Mouse (Mus musculus): ENCODE measurements around the gene Car4. TPM values are rescaled to one million over a fixed set of nuclear protein-coding genes. Genes with fewer than 3 reads are reported as not detected.

Car4 gene
- polyA plus RNA-seq, 1 experiment from 2014 or later = 13.0 TPM

GRCm38 (mm10) chr11:84948114-84948513 lies 9.5 kb upstream of the Car4 start:
- 53% methylated on average over 3 of the region's 3 CpGs for WGBS
- ATAC-seq (replicated peaks; ENCODE audit: low FRiP score) (no peak), DNase-seq (ENCODE audit: low spot score) (no peak)
- Histone ChIP-seq H3K27ac (ENCODE audit: low read depth, low read length) (no peak overlapping the region), H3K9me3 (ENCODE audit: control insufficient read depth, low read length) (no peaks in the 10 kb centered on the region), H3K9ac (ENCODE audit: low read depth, low read length) (no peak overlapping the region), H3K4me3 (ENCODE audit: low read depth, low read length) (no peak overlapping the region), H3K4me1 (replicated peaks; ENCODE audit: control insufficient read depth, insufficient read depth, low read length) (no peaks in the 10 kb centered on the region; the same call in 1 of the 2 replicates), H3K36me3 (ENCODE audit: control insufficient read depth, insufficient read depth, low read length) (no peaks in the 10 kb centered on the region), H3K4me2 (no peak overlapping the region), H3K27me3 (replicated peaks; ENCODE audit: control insufficient read depth, insufficient read depth, low read length) (peaks cover 24% of the 10 kb centered on the region)

- no peak overlapping the region for H3K4me2 ChIP-seq
- no peak overlapping the region for H3K9ac ChIP-seq (ENCODE audit: low read depth, low read length)
- H3K9me3 ChIP-seq (ENCODE audit: control insufficient read depth, low read length) = no peaks in the 10 kb centered on the region
- no peak overlapping the region for H3K4me3 ChIP-seq (ENCODE audit: low read depth, low read length)
- H3K27ac ChIP-seq (ENCODE audit: low read depth, low read length) = no peak overlapping the region
- ATAC-seq (replicated peaks; ENCODE audit: low FRiP score) (no peak), DNase-seq (ENCODE audit: low spot score) (no peak)
- H3K4me1 ChIP-seq (replicated peaks; ENCODE audit: control insufficient read depth, insufficient read depth, low read length) = no peaks in the 10 kb centered on the region; the same call in 1 of the 2 replicates
- H3K36me3 ChIP-seq (ENCODE audit: control insufficient read depth, insufficient read depth, low read length) = no peaks in the 10 kb centered on the region
- 41% methylated on average over 3 of the region's 3 CpGs for WGBS
- H3K27me3 ChIP-seq (replicated peaks; ENCODE audit: control insufficient read depth, insufficient read depth, low read length) = peaks cover 21% of the 10 kb centered on the region
Observed at GRCm38 (mm10) chr11:84948526-84948925, 9.1 kb upstream of the Car4 start.

- peaks cover 20% of the 10 kb centered on the region for H3K27me3 ChIP-seq (replicated peaks; ENCODE audit: control insufficient read depth, insufficient read depth, low read length)
- 47% methylated on average over 2 of the region's 2 CpGs for WGBS
- no peak overlapping the region for H3K4me2 ChIP-seq
- ATAC-seq (replicated peaks; ENCODE audit: low FRiP score) = no peak
- H3K9ac ChIP-seq (ENCODE audit: low read depth, low read length) = no peak overlapping the region
- H3K36me3 ChIP-seq (ENCODE audit: control insufficient read depth, insufficient read depth, low read length) = no peaks in the 10 kb centered on the region
- H3K27ac ChIP-seq (ENCODE audit: low read depth, low read length) = no peak overlapping the region
- DNase-seq (ENCODE audit: low spot score) = no peak
- H3K4me3 ChIP-seq (ENCODE audit: low read depth, low read length) = no peak overlapping the region
- H3K9me3 ChIP-seq (ENCODE audit: control insufficient read depth, low read length) = no peaks in the 10 kb centered on the region
- peaks cover under 1% of the 10 kb centered on the region; the same call in 1 of the 2 replicates for H3K4me1 ChIP-seq (replicated peaks; ENCODE audit: control insufficient read depth, insufficient read depth, low read length)
Observed at GRCm38 (mm10) chr11:84952611-84953010, 5.0 kb upstream of the Car4 start.

GRCm38 (mm10) chr11:84956400-84956799 lies 1.2 kb upstream of the Car4 start:
- H3K4me3 ChIP-seq (ENCODE audit: low read depth, low read length) = no peak overlapping the region
- H3K4me2 ChIP-seq = no peak overlapping the region
- no peak for DNase-seq (ENCODE audit: low spot score)
- peaks cover 8% of the 10 kb centered on the region for H3K4me1 ChIP-seq (replicated peaks; ENCODE audit: control insufficient read depth, insufficient read depth, low read length)
- H3K27ac ChIP-seq (ENCODE audit: low read depth, low read length) = no peak overlapping the region
- WGBS = 26% methylated on average over 5 of the region's 5 CpGs
- H3K9ac ChIP-seq (ENCODE audit: low read depth, low read length) = no peak overlapping the region
- ATAC-seq (replicated peaks; ENCODE audit: low FRiP score) = no peak
- peaks cover 49% of the 10 kb centered on the region for H3K27me3 ChIP-seq (replicated peaks; ENCODE audit: control insufficient read depth, insufficient read depth, low read length)
- H3K9me3 ChIP-seq (ENCODE audit: control insufficient read depth, low read length) = no peaks in the 10 kb centered on the region
- H3K36me3 ChIP-seq (ENCODE audit: control insufficient read depth, insufficient read depth, low read length) = no peaks in the 10 kb centered on the region

GRCm38 (mm10) chr11:84957171-84957570 lies 415 bp upstream of the Car4 start:
- Histone ChIP-seq H3K27me3 (replicated peaks; ENCODE audit: control insufficient read depth, insufficient read depth, low read length) (peaks cover 49% of the 10 kb centered on the region), H3K4me2 (peak overlapping the region; percentile 62), H3K4me3 (ENCODE audit: low read depth, low read length) (peak overlapping the region; percentile 35)

GRCm38 (mm10) chr11:84958271-84958630 lies 665 bp downstream of the Car4 start:
- peak overlapping the region; percentile 35 for H3K4me3 ChIP-seq (ENCODE audit: low read depth, low read length)

More at GRCm38 (mm10) chr11:84957171-84957570, 415 bp upstream of the Car4 start:
- Histone ChIP-seq H3K4me1 (replicated peaks; ENCODE audit: control insufficient read depth, insufficient read depth, low read length) (peaks cover 8% of the 10 kb centered on the region), H3K36me3 (ENCODE audit: control insufficient read depth, insufficient read depth, low read length) (no peaks in the 10 kb centered on the region), H3K9ac (ENCODE audit: low read depth, low read length) (no peak overlapping the region), H3K27ac (ENCODE audit: low read depth, low read length) (no peak overlapping the region), H3K9me3 (ENCODE audit: control insufficient read depth, low read length) (no peaks in the 10 kb centered on the region)
- no peak for ATAC-seq (replicated peaks; ENCODE audit: low FRiP score)
- 6% methylated on average over 15 of the region's 15 CpGs for WGBS
- no peak for DNase-seq (ENCODE audit: low spot score)

GRCm38 (mm10) chr11:84959181-84959580 lies 1.6 kb downstream of the Car4 start:
- 28% methylated on average over 5 of the region's 5 CpGs for WGBS
- H3K9ac ChIP-seq (ENCODE audit: low read depth, low read length) = no peak overlapping the region
- DNase-seq (ENCODE audit: low spot score) = no peak
- peaks cover 8% of the 10 kb centered on the region for H3K4me1 ChIP-seq (replicated peaks; ENCODE audit: control insufficient read depth, insufficient read depth, low read length)
- 0 out of 2 replicates have a peak overlapping the region, but pooled peaks have one; percentile 6 for H3K4me2 ChIP-seq
- peaks cover 49% of the 10 kb centered on the region for H3K27me3 ChIP-seq (replicated peaks; ENCODE audit: control insufficient read depth, insufficient read depth, low read length)
- H3K27ac ChIP-seq (ENCODE audit: low read depth, low read length) = no peak overlapping the region
- no peaks in the 10 kb centered on the region for H3K9me3 ChIP-seq (ENCODE audit: control insufficient read depth, low read length)
- no peak overlapping the region for H3K4me3 ChIP-seq (ENCODE audit: low read depth, low read length)
- no peak for ATAC-seq (replicated peaks; ENCODE audit: low FRiP score)
- H3K36me3 ChIP-seq (ENCODE audit: control insufficient read depth, insufficient read depth, low read length) = no peaks in the 10 kb centered on the region

More at GRCm38 (mm10) chr11:84958271-84958630, 665 bp downstream of the Car4 start:
- H3K9me3 ChIP-seq (ENCODE audit: control insufficient read depth, low read length) = no peaks in the 10 kb centered on the region
- H3K4me1 ChIP-seq (replicated peaks; ENCODE audit: control insufficient read depth, insufficient read depth, low read length) = peaks cover 8% of the 10 kb centered on the region
- peak overlapping the region; percentile 62 for H3K4me2 ChIP-seq
- ATAC-seq (replicated peaks; ENCODE audit: low FRiP score) (no peak), DNase-seq (ENCODE audit: low spot score) (no peak)
- WGBS = 2% methylated on average over 11 of the region's 11 CpGs
- H3K36me3 ChIP-seq (ENCODE audit: control insufficient read depth, insufficient read depth, low read length) = no peaks in the 10 kb centered on the region
- peaks cover 49% of the 10 kb centered on the region for H3K27me3 ChIP-seq (replicated peaks; ENCODE audit: control insufficient read depth, insufficient read depth, low read length)
- H3K9ac ChIP-seq (ENCODE audit: low read depth, low read length) = no peak overlapping the region
- no peak overlapping the region for H3K27ac ChIP-seq (ENCODE audit: low read depth, low read length)

- H3K9me3 ChIP-seq (ENCODE audit: control insufficient read depth, low read length) = no peaks in the 10 kb centered on the region
- no peak overlapping the region for H3K4me3 ChIP-seq (ENCODE audit: low read depth, low read length)
- H3K36me3 ChIP-seq (ENCODE audit: control insufficient read depth, insufficient read depth, low read length) = no peaks in the 10 kb centered on the region
- H3K4me2 ChIP-seq = no peak overlapping the region
- H3K4me1 ChIP-seq (replicated peaks; ENCODE audit: control insufficient read depth, insufficient read depth, low read length) = peaks cover 8% of the 10 kb centered on the region
- peaks cover 46% of the 10 kb centered on the region for H3K27me3 ChIP-seq (replicated peaks; ENCODE audit: control insufficient read depth, insufficient read depth, low read length)
- ATAC-seq (replicated peaks; ENCODE audit: low FRiP score) (no peak), DNase-seq (ENCODE audit: low spot score) (no peak)
- H3K9ac ChIP-seq (ENCODE audit: low read depth, low read length) = no peak overlapping the region
- no peak overlapping the region for H3K27ac ChIP-seq (ENCODE audit: low read depth, low read length)
- 8% methylated on average over 9 of the region's 9 CpGs for WGBS
Observed at GRCm38 (mm10) chr11:84959701-84960181, 2.2 kb downstream of the Car4 start.

GRCm38 (mm10) chr11:84960291-84960690 lies 2.7 kb downstream of the Car4 start:
- Histone ChIP-seq H3K27ac (ENCODE audit: low read depth, low read length) (no peak overlapping the region), H3K9ac (ENCODE audit: low read depth, low read length) (no peak overlapping the region)
- no peak for DNase-seq (ENCODE audit: low spot score)

More at GRCm38 (mm10) chr11:84960291-84960690, 2.7 kb downstream of the Car4 start:
- peaks cover 46% of the 10 kb centered on the region for H3K27me3 ChIP-seq (replicated peaks; ENCODE audit: control insufficient read depth, insufficient read depth, low read length)
- WGBS = 33% methylated on average over 3 of the region's 3 CpGs
- no peak for ATAC-seq (replicated peaks; ENCODE audit: low FRiP score)
- no peak overlapping the region for H3K4me2 ChIP-seq
- no peak overlapping the region for H3K4me3 ChIP-seq (ENCODE audit: low read depth, low read length)
- H3K36me3 ChIP-seq (ENCODE audit: control insufficient read depth, insufficient read depth, low read length) = no peaks in the 10 kb centered on the region
- H3K4me1 ChIP-seq (replicated peaks; ENCODE audit: control insufficient read depth, insufficient read depth, low read length) = peaks cover 8% of the 10 kb centered on the region
- no peaks in the 10 kb centered on the region for H3K9me3 ChIP-seq (ENCODE audit: control insufficient read depth, low read length)

Data from liver, embryonic 11.5 days (tissue).